Mouse (Mus musculus) CD4-positive, CD25-positive, alpha-beta regulatory T cell, adult 2 months (primary cell): ENCODE measurements at regions not wholly inside any gene's neighbourhood (a gene's known extent, or its start where the extent isn't known, plus 50 kb on each side); places are given as distances from the start of the nearest gene placed in this dataset.

Experiments used
- DNase-seq: peaks from one replicate; pipeline ENCODE4 v3.0.0-alpha.2; 2012; ENCODE audit warnings: low read depth, low spot score

GRCm38 (mm10) chr12:13164791-13165190, 84.2 kb downstream of the Ddx1 start:
- DNase-seq: no peak

- no peak for DNase-seq
These were observed 88.0 kb downstream of the Ddx1 start for GRCm38 (mm10) chr12:13161051-13161450.

- DNase-seq: no peak
These were observed 89.5 kb downstream of the Ddx1 start for GRCm38 (mm10) chr12:13159346-13160055.

- no peak for DNase-seq
These were observed 91.2 kb downstream of the Ddx1 start for GRCm38 (mm10) chr12:13157666-13158381.

- no peak for DNase-seq
These were observed 91.9 kb downstream of the Ddx1 start for GRCm38 (mm10) chr12:13157089-13157488.

GRCm38 (mm10) chr12:13150751-13151150, 98.3 kb downstream of the Ddx1 start:
- DNase-seq: no peak

GRCm38 (mm10) chr12:13147251-13147650, 101.8 kb downstream of the Ddx1 start:
- no peak for DNase-seq

GRCm38 (mm10) chr12:13145186-13146115, 103.6 kb downstream of the Ddx1 start:
- DNase-seq: no peak

- no peak for DNase-seq
These were observed 104.3 kb downstream of the Ddx1 start for GRCm38 (mm10) chr12:13144739-13145138.

GRCm38 (mm10) chr12:13140636-13141035, 108.4 kb downstream of the Ddx1 start:
- DNase-seq: no peak

GRCm38 (mm10) chr12:13139189-13139588, 109.8 kb downstream of the Ddx1 start:
- DNase-seq: no peak

- no peak for DNase-seq
These were observed 114.8 kb downstream of the Ddx1 start for GRCm38 (mm10) chr12:13134168-13134567.

GRCm38 (mm10) chr12:13129677-13130082, 119.3 kb downstream of the Ddx1 start:
- DNase-seq: no peak

- DNase-seq: no peak
These were observed 121.6 kb downstream of the Ddx1 start for GRCm38 (mm10) chr12:13127407-13127806.

- DNase-seq: no peak
These were observed 124.0 kb downstream of the Ddx1 start for GRCm38 (mm10) chr12:13125054-13125453.

- DNase-seq: no peak
These were observed 126.7 kb downstream of the Ddx1 start for GRCm38 (mm10) chr12:13122282-13122681.

GRCm38 (mm10) chr12:13120581-13120980, 128.4 kb downstream of the Ddx1 start:
- no peak for DNase-seq

GRCm38 (mm10) chr12:13119653-13120052, 129.4 kb downstream of the Ddx1 start:
- no peak for DNase-seq

GRCm38 (mm10) chr12:13118026-13118425, 131.0 kb downstream of the Ddx1 start:
- DNase-seq: no peak

GRCm38 (mm10) chr12:13114341-13114740, 134.7 kb downstream of the Ddx1 start:
- DNase-seq: no peak

GRCm38 (mm10) chr12:13106931-13107330, 142.1 kb downstream of the Ddx1 start:
- no peak for DNase-seq
